Mouse (Mus musculus): ENCODE data around the gene Ina. TPM values are rescaled to one million over a fixed set of nuclear protein-coding genes. Genes with fewer than 3 reads are reported as not detected.
"Not testable (repeated sequence)": the region's sequence is repeated elsewhere in the genome, so short reads cannot be mapped to it uniquely, and the experiment has no call there.

Gene Ina
- polyA plus RNA-seq, 1 experiment from 2014 or later: 0.98 TPM

- Histone ChIP-seq H3K27me3 (no peaks in the 10 kb centered on the region), H3K9me3 (no peaks in the 10 kb centered on the region), H3K36me3 (no peaks in the 10 kb centered on the region), H3K4me3 (no peak overlapping the region), H3K4me2 (replicated peaks) (no peak overlapping the region), H3K9ac (no peak overlapping the region), H3K4me1 (peaks cover 7% of the 10 kb centered on the region; the same call in 1 of the 2 replicates), H3K27ac (no peak overlapping the region)
- WGBS: 79% methylated on average over 8 of the region's 8 CpGs
- no peak for ATAC-seq (ENCODE audit: low FRiP score, low read depth)
These were observed 38.5 kb upstream of the Ina start for GRCm38 (mm10) chr19:46975997-46976396.

- WGBS: 69% methylated on average over 2 of the region's 2 CpGs
- no peaks in the 10 kb centered on the region for H3K9me3 ChIP-seq
- ATAC-seq (ENCODE audit: low FRiP score, low read depth): no peak
- H3K27me3 ChIP-seq: no peaks in the 10 kb centered on the region
- H3K36me3 ChIP-seq: no peaks in the 10 kb centered on the region
- H3K9ac ChIP-seq: no peak overlapping the region
- H3K4me1 ChIP-seq: no peaks in the 10 kb centered on the region; the same call in 1 of the 2 replicates
- no peak overlapping the region for H3K4me3 ChIP-seq
- H3K4me2 ChIP-seq (replicated peaks): no peak overlapping the region
- H3K27ac ChIP-seq: no peak overlapping the region
These were observed 37.8 kb upstream of the Ina start for GRCm38 (mm10) chr19:46976743-46977142.

GRCm38 (mm10) chr19:46977460-46977859 is 37.0 kb upstream of the Ina start:
- H3K27ac ChIP-seq: no peak overlapping the region
- H3K27me3 ChIP-seq: no peaks in the 10 kb centered on the region; the same call in 1 of the 2 replicates
- H3K4me3 ChIP-seq: no peak overlapping the region
- no peak for ATAC-seq (ENCODE audit: low FRiP score, low read depth)
- H3K9ac ChIP-seq: no peak overlapping the region
- no peaks in the 10 kb centered on the region for H3K9me3 ChIP-seq
- H3K36me3 ChIP-seq: no peaks in the 10 kb centered on the region
- 61% methylated on average over 6 of the region's 6 CpGs for WGBS
- H3K4me1 ChIP-seq: no peaks in the 10 kb centered on the region
- no peak overlapping the region for H3K4me2 ChIP-seq (replicated peaks)

DNA sequence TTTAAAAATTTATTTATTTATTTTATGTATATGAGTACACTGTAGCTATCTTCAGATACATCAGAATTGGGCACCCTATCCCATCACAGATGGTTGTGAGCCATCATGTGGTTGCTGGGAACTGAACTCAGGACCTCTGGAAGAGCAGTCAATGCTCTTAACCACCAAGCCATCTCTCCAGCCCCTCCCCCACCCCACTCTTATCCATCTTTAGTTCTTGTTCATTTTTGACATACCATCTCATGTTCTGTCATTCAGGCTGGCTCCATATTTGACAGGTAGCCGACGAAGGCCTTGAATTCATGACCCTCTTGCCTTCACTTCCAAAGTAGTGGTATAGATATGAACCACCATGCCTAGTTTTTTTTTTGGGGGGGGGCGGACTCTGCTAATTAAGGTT is 36.4 kb upstream of the Ina start:
- ATAC-seq (ENCODE audit: low FRiP score, low read depth): not testable (repeated sequence)

DNA sequence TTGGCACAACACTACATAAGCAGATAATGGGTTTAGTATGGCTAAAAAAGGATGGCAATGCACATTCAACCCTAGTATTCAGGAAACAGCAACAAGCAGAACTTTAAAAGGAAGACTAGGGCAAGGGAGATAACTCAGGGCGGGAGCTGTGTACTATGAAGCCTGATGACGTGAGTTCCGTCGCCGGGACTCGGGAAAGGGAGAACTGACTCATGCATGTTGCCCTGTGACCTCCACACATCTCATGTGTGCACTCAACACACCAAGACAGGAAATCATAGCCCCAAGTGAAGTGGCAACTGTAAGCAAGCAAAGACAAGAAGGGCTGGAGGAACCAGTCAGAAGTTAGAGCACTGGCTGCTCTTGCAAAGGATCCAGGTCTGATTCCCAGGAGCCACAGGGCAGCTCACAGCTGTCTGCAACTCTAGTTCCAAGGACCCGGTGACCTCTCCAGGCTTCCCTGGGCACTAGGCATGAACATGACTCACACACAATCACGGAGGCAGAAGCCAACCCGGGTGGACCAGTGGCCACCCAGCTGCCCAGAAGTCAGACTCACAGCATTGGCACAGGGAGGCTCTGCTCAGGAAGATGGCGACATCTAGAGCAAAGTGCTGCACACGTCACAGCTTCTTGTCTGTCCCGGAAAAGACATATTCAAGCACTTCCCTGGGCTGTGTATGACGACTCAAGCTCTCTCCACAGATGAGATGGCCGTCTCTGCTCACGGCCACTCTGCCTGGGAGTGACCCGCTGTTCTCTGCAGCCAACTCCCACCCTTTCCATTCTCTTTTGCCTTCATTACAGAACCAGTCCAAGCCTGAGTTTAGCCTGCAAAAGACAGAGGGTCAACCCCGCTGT is 35.3 kb upstream of the Ina start:
- Histone ChIP-seq H3K4me2 (replicated peaks) (no peak overlapping the region), H3K4me1 (peaks cover 10% of the 10 kb centered on the region; the same call in 1 of the 2 replicates), H3K27ac (no peak overlapping the region), H3K4me3 (no peak overlapping the region), H3K27me3 (no peaks in the 10 kb centered on the region; the same call in 1 of the 2 replicates), H3K36me3 (no peaks in the 10 kb centered on the region), H3K9me3 (no peaks in the 10 kb centered on the region), H3K9ac (no peak overlapping the region)
- 86% methylated on average over 17 of the region's 17 CpGs for WGBS
- ATAC-seq (ENCODE audit: low FRiP score, low read depth): no peak

More for the DNA sequence above, 36.4 kb upstream of the Ina start:
- H3K4me1 ChIP-seq; H3K27ac ChIP-seq; H3K9me3 ChIP-seq; H3K9ac ChIP-seq; H3K4me3 ChIP-seq; H3K4me2 ChIP-seq (replicated peaks); H3K36me3 ChIP-seq; H3K27me3 ChIP-seq: not testable (repeated sequence)
- WGBS: 90% methylated on average over 3 of the region's 3 CpGs

- Histone ChIP-seq H3K4me2 (replicated peaks) (no peak overlapping the region), H3K27me3 (no peaks in the 10 kb centered on the region; the same call in 1 of the 2 replicates), H3K9me3 (no peaks in the 10 kb centered on the region), H3K4me1 (peaks cover 10% of the 10 kb centered on the region; the same call in 1 of the 2 replicates), H3K9ac (no peak overlapping the region), H3K27ac (no peak overlapping the region), H3K36me3 (no peaks in the 10 kb centered on the region), H3K4me3 (no peak overlapping the region)
- 85% methylated on average over 3 of the region's 3 CpGs for WGBS
- no peak for ATAC-seq (ENCODE audit: low FRiP score, low read depth)
These were observed 34.8 kb upstream of the Ina start for GRCm38 (mm10) chr19:46979781-46980105.

DNA sequence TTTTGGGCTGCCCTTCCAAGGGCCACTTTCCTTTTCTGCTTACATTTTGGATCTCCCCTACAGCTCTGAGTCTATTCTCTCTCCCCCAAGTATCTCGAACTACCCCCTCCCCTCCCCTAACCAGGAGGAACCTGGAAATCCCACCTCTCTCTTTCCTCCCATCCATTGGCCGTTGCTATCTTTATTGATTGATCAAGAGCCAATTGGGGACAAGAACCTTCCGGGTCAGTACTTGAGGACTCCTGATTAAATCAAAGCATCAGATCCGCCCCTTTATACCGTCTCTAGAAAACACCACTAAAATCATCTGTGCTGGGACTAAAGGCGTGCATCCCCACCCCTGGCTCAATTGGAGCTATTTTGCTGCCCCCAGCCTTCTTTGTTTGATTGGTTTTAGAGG is 33.0 kb upstream of the Ina start:
- Histone ChIP-seq H3K9me3 (no peaks in the 10 kb centered on the region), H3K9ac (no peak overlapping the region), H3K27ac (no peak overlapping the region), H3K4me1 (peaks cover 10% of the 10 kb centered on the region; the same call in 1 of the 2 replicates), H3K4me3 (no peak overlapping the region), H3K36me3 (no peaks in the 10 kb centered on the region), H3K4me2 (replicated peaks) (no peak overlapping the region), H3K27me3 (no peaks in the 10 kb centered on the region; the same call in 1 of the 2 replicates)
- ATAC-seq (ENCODE audit: low FRiP score, low read depth): no peak
- 29% methylated on average over 6 of the region's 6 CpGs for WGBS

DNA sequence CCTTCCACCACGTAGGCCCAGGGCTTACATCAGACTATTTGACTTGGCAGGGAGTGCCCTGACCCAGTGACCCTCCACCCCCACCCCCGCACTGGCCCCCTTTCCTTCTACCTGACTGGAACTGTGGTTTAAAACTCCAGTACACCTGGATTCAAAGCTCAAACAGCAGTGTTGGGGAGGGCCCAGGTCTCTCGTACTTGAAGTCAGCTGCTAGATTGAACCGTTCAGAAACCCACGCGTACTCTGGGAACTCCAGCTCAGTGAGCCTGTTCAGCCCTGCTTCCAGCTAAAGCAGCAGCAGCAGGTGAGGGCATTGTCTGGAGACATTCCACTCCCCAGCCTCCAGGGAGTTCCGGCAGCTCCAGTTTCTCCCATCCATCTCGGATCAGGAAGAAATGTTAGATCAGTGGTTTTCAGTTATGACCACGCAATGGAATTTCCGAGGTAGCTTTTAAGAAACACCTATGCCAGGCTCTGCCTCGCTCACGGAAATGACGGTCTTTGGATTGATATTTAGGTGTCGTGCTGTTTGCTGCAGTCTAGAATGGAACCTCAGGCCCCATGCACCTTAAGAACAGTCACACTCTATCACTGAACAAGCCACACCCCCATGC is 31.0 kb upstream of the Ina start:
- peaks cover 14% of the 10 kb centered on the region for H3K4me1 ChIP-seq
- no peaks in the 10 kb centered on the region; the same call in 1 of the 2 replicates for H3K27me3 ChIP-seq
- H3K4me3 ChIP-seq: no peak overlapping the region
- H3K9me3 ChIP-seq: no peaks in the 10 kb centered on the region
- 57% methylated on average over 14 of the region's 14 CpGs for WGBS
- no peak overlapping the region for H3K27ac ChIP-seq
- H3K9ac ChIP-seq: no peak overlapping the region
- H3K36me3 ChIP-seq: no peaks in the 10 kb centered on the region
- 0 out of 2 replicates have a peak overlapping the region, but pooled peaks have one; percentile 7 for H3K4me2 ChIP-seq (replicated peaks)
- ATAC-seq (ENCODE audit: low FRiP score, low read depth): no peak

GRCm38 (mm10) chr19:46983966-46984380 is 30.5 kb upstream of the Ina start:
- Histone ChIP-seq H3K36me3 (no peaks in the 10 kb centered on the region), H3K27ac (no peak overlapping the region), H3K4me1 (peaks cover 17% of the 10 kb centered on the region), H3K9me3 (no peaks in the 10 kb centered on the region), H3K4me3 (no peak overlapping the region), H3K9ac (no peak overlapping the region), H3K27me3 (no peaks in the 10 kb centered on the region; the same call in 1 of the 2 replicates), H3K4me2 (replicated peaks) (0 out of 2 replicates have a peak overlapping the region, but pooled peaks have one; percentile 7)
- WGBS: 51% methylated on average over 11 of the region's 11 CpGs
- ATAC-seq (ENCODE audit: low FRiP score, low read depth): no peak

GRCm38 (mm10) chr19:46984726-46985622 is 29.5 kb upstream of the Ina start:
- Histone ChIP-seq H3K36me3 (no peaks in the 10 kb centered on the region), H3K4me3 (no peak overlapping the region), H3K4me1 (peaks cover 17% of the 10 kb centered on the region), H3K9ac (no peak overlapping the region), H3K27me3 (no peaks in the 10 kb centered on the region; the same call in 1 of the 2 replicates), H3K27ac (no peak overlapping the region), H3K4me2 (replicated peaks) (no peak overlapping the region), H3K9me3 (no peaks in the 10 kb centered on the region)
- ATAC-seq (ENCODE audit: low FRiP score, low read depth): no peak
- 80% methylated on average over 13 of the region's 13 CpGs for WGBS

GRCm38 (mm10) chr19:46987646-46988045 is 26.9 kb upstream of the Ina start:
- H3K9ac ChIP-seq: no peak overlapping the region
- H3K27me3 ChIP-seq: no peaks in the 10 kb centered on the region
- H3K4me3 ChIP-seq: no peak overlapping the region
- no peaks in the 10 kb centered on the region for H3K9me3 ChIP-seq
- peaks cover 17% of the 10 kb centered on the region for H3K4me1 ChIP-seq
- WGBS: 75% methylated on average over 6 of the region's 6 CpGs
- H3K4me2 ChIP-seq (replicated peaks): no peak overlapping the region
- no peak overlapping the region for H3K27ac ChIP-seq
- no peak for ATAC-seq (ENCODE audit: low FRiP score, low read depth)
- H3K36me3 ChIP-seq: no peaks in the 10 kb centered on the region

Measured in limb, embryonic 13.5 days (tissue).